Mouse (Mus musculus): ENCODE data around the gene Zfp949. TPM values are rescaled to one million over a fixed set of nuclear protein-coding genes. Genes with fewer than 3 reads are reported as not detected.
"Not testable (repeated sequence)": the region's sequence is repeated elsewhere in the genome, so short reads cannot be mapped to it uniquely, and the experiment has no call there.

Gene Zfp949
- polyA plus RNA-seq, 1 experiment from 2014 or later = 16.1 TPM

DNA sequence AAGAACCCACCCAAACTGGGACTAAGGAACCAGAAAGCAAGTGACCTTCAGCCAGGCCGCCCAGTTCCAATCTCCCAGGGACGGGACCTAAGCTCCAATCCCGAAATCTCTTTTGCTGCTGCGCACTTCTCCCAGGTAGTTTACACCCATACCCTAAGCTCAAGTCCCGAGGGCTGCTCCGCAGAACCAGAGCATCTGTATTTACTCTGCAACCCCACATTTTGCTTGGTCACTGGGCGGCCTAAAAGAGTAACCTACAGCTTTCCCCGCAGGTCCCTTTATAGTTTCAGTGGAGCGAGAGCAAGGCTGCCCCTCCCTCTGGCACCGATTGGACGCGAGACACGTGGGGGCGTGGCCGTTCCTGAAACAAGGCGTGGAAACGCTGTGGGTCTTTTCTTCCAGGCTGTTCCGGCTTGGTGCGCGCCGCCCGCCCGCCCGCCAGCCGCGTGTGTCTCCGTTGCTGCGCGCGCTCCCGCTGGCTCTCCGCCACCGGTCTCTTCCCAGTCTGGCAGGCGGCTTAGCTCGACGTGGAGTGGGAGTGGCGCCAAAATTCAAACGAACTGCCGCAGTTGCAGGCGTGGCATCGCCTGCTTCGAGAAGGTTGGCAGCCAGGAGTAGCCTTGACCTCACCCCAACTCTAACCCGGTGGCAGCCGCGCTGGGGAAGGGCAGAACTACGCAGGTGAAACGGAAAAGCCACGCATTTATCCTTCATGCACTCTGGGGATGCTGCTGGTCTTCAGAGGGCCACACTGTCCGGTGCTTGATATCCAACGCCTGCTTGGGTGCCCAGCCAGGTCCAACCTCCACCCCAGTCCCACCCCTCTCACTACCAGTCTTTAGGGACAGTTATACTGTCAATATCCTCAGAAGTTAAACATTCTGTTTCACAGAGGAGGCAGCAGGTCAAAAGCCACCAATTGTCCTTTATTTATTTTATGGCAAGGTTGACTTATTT is 51.7 kb downstream of the Zfp949 start:
- 2% methylated on average over 48 of the region's 50 CpGs for WGBS

More for the DNA sequence above, 51.7 kb downstream of the Zfp949 start:
- H3K36me3 ChIP-seq (ENCODE audit: control insufficient read depth, insufficient read depth, low read length); H3K27me3 ChIP-seq (ENCODE audit: control insufficient read depth, insufficient read depth, low read length); H3K9me3 ChIP-seq (ENCODE audit: control insufficient read depth, low read depth, low read length); H3K4me1 ChIP-seq (ENCODE audit: control insufficient read depth, insufficient read depth, low read length); H3K9ac ChIP-seq (replicated peaks; ENCODE audit: low read depth, low read length); H3K27ac ChIP-seq (ENCODE audit: low read length): not testable (repeated sequence)
- Histone ChIP-seq H3K4me2 (replicated peaks; ENCODE audit: low read depth, low read length) (peak overlapping the region; percentile 36), H3K4me3 (ENCODE audit: low read depth, low read length) (peak overlapping the region; percentile 15; the same call in 1 of the 2 replicates)
- peak; percentile 99 for ATAC-seq (ENCODE audit: insufficient number of reproducible peaks, insufficient read depth, low FRiP score, low read depth)

Other genes with a start within 250 kb of the Zfp949 start
- 1.7 and 3.2 TPM in 2 replicates for gene Nt5e, start 220.8 kb upstream of the Zfp949 start, polyA plus RNA-seq (2014; fragmentation: Nextera tagmentation; extraction: Ambion mirVana)
- gene Snx14, start 109.1 kb upstream of the Zfp949 start, polyA plus RNA-seq (2014; fragmentation: Nextera tagmentation; extraction: Ambion mirVana) = 26.1 and 31.3 TPM in 2 replicates
- gene Gm20537, start 91.4 kb upstream of the Zfp949 start, polyA plus RNA-seq (2014; fragmentation: Nextera tagmentation; extraction: Ambion mirVana) = 0.59 and 0.73 TPM in 2 replicates
- gene Syncrip, start 65.4 kb upstream of the Zfp949 start, polyA plus RNA-seq (2014; fragmentation: Nextera tagmentation; extraction: Ambion mirVana) = 123 and 135 TPM in 2 replicates
- not detected in 2 replicates for gene Trim43a, start 32.9 kb downstream of the Zfp949 start, polyA plus RNA-seq (2014; fragmentation: Nextera tagmentation; extraction: Ambion mirVana)
- 33.2 and 45.8 TPM in 2 replicates for gene Mthfsl, start 172.3 kb downstream of the Zfp949 start, polyA plus RNA-seq (2014; fragmentation: Nextera tagmentation; extraction: Ambion mirVana)
- gene Bcl2a1d, start 183.9 kb downstream of the Zfp949 start, polyA plus RNA-seq (2014; fragmentation: Nextera tagmentation; extraction: Ambion mirVana) = 0.55 and 0.58 TPM in 2 replicates

Data from stomach, embryonic 14.5 days (tissue).